Mouse (Mus musculus) liver, embryonic 11.5 days (tissue): ENCODE measurements around the gene 4931408C20Rik. TPM values are rescaled to one million over a fixed set of nuclear protein-coding genes. Genes with fewer than 3 reads are reported as not detected.

ENCODE experiments used
- ATAC-seq: fragments of 200-750 bp; cut with Nextera tagmentation; replicated peaks from 2 replicates; pipeline ENCODE4 v1.8.0; 2017; ENCODE audit warnings: moderate number of reproducible peaks, mild to moderate bottlenecking, moderate TSS enrichment, moderate library complexity; ENCODE audit not compliant: low FRiP score
- DNase-seq: peaks from one replicate; pipeline ENCODE4 v3.0.0-alpha.2; 2017; ENCODE audit warnings: low spot score
- H3K27ac ChIP-seq: fragments of 300-500 bp; sonication (generic); 2 replicates; pipeline ENCODE4 v1.5.1; 2014; ENCODE audit warnings: mild to moderate bottlenecking, low read depth, low read length, control low read depth
- H3K27me3 ChIP-seq: fragments of 300-500 bp; sonication (generic); replicated peaks from 2 replicates; pipeline ENCODE4 v1.6.1; 2014; ENCODE audit warnings: low read length, mixed read lengths; ENCODE audit not compliant: control insufficient read depth, insufficient read depth
- H3K36me3 ChIP-seq: fragments of 300-500 bp; sonication (generic); 2 replicates; pipeline ENCODE4 v1.6.1; 2014; ENCODE audit warnings: mild to moderate bottlenecking, low read length, moderate library complexity, mixed read lengths; ENCODE audit not compliant: control insufficient read depth, insufficient read depth
- H3K4me1 ChIP-seq: fragments of 300-500 bp; sonication (generic); replicated peaks from 2 replicates; pipeline ENCODE4 v1.6.1; 2014; ENCODE audit warnings: low read length, mixed read lengths; ENCODE audit not compliant: control insufficient read depth, insufficient read depth
- H3K4me2 ChIP-seq: fragments of 300-500 bp; sonication (generic); 2 replicates; pipeline ENCODE4 v1.6.1; 2014; ENCODE audit warnings: mild to moderate bottlenecking, control low read depth, moderate library complexity
- H3K4me3 ChIP-seq: fragments of 300-500 bp; sonication (generic); 2 replicates; pipeline ENCODE4 v1.5.1; 2014; ENCODE audit warnings: low read depth, low read length, control low read depth
- H3K9ac ChIP-seq: fragments of 300-500 bp; sonication (generic); 2 replicates; pipeline ENCODE4 v1.6.1; 2014; ENCODE audit warnings: low read depth, low read length, control low read depth
- H3K9me3 ChIP-seq: fragments of 300-500 bp; sonication (generic); 2 replicates; pipeline ENCODE4 v1.6.1; 2016; ENCODE audit warnings: low read length, inconsistent platforms, mixed read lengths; ENCODE audit not compliant: control insufficient read depth
- WGBS: fragments of 180-500 bp; shearing (Covaris S2); extraction: QIAGEN DNeasy Blood & Tissue Kit; methylation state at CpG from one replicate; pipeline ENCODE4 v1.1.7; 2014; 5-methylcytosine and 5-hydroxymethylcytosine counted together
- polyA plus RNA-seq: library from polyadenylated mRNA; unstranded; fragments of >200 nt; fragmentation: Nextera tagmentation; extraction: Ambion mirVana; gene quantifications from 2 replicates; pipeline ENCODE4 v1.2.1, GENCODE M21; 2014

Gene 4931408C20Rik
- polyA plus RNA-seq, result not detected in 2 replicates

- H3K4me1 ChIP-seq, result no peaks in the 10 kb centered on the region
- H3K27ac ChIP-seq, result no peak within 1 kb of the TSS
- 32% methylated on average over 1 of the region's 1 CpGs for WGBS
- H3K4me2 ChIP-seq, result no peak within 1 kb of the TSS
- peak; percentile 78 for ATAC-seq
- H3K27me3 ChIP-seq, result no peaks in the 10 kb centered on the region
- H3K4me3 ChIP-seq, result no peak within 1 kb of the TSS
- H3K9ac ChIP-seq, result no peak within 1 kb of the TSS
- no peaks in the 10 kb centered on the region for H3K36me3 ChIP-seq
- H3K9me3 ChIP-seq, result 0 out of 2 replicates have a peak, but pooled peaks cover 3% of the 10 kb centered on the region
- DNase-seq, result peak; percentile 36
Measured at GRCm38 (mm10) chr1:26686842-26687760, at the start of gene 4931408C20Rik. TSS of gene 4931408C20Rik (minus strand) at chr1:26687460.

DNA sequence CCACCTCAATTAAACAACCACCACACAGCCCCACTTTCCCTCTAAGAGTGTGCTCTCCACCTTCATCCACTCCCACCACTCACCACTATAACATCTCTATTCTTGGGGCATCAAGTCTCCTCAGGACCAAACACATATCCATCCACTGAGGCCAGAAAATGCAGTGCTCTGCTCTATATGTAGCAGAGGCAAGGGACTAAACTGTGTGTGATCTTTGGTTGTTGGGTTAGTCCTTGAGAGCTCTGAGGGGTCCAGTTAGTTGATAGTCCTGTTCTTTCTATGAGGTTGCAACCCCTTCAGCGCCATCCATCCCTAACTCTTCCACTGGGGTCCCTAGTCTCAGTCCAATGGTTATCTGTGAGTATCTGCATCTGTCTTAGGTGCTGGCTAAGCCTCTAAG, 666 bp upstream of the 4931408C20Rik start:
- H3K4me3 ChIP-seq, result no peak overlapping the region
- H3K27ac ChIP-seq, result no peak overlapping the region
- no peaks in the 10 kb centered on the region for H3K36me3 ChIP-seq
- 59% methylated on average over 1 of the region's 1 CpGs for WGBS
- 0 out of 2 replicates have a peak, but pooled peaks cover 3% of the 10 kb centered on the region for H3K9me3 ChIP-seq
- H3K27me3 ChIP-seq, result no peaks in the 10 kb centered on the region
- no peaks in the 10 kb centered on the region for H3K4me1 ChIP-seq
- peak; percentile 61 for ATAC-seq
- no peak overlapping the region for H3K4me2 ChIP-seq
- peak; percentile 34 for DNase-seq
- no peak overlapping the region for H3K9ac ChIP-seq

GRCm38 (mm10) chr1:26685952-26686693, 1.1 kb downstream of the 4931408C20Rik start:
- no peak for DNase-seq
- H3K4me1 ChIP-seq, result no peaks in the 10 kb centered on the region
- no peak overlapping the region for H3K4me3 ChIP-seq
- no peak overlapping the region for H3K27ac ChIP-seq
- no peaks in the 10 kb centered on the region for H3K36me3 ChIP-seq
- no peaks in the 10 kb centered on the region for H3K27me3 ChIP-seq
- H3K4me2 ChIP-seq, result no peak overlapping the region
- H3K9me3 ChIP-seq, result 0 out of 2 replicates have a peak, but pooled peaks cover 3% of the 10 kb centered on the region
- no peak; the same call in 1 of the 2 replicates for ATAC-seq
- H3K9ac ChIP-seq, result no peak overlapping the region

DNA sequence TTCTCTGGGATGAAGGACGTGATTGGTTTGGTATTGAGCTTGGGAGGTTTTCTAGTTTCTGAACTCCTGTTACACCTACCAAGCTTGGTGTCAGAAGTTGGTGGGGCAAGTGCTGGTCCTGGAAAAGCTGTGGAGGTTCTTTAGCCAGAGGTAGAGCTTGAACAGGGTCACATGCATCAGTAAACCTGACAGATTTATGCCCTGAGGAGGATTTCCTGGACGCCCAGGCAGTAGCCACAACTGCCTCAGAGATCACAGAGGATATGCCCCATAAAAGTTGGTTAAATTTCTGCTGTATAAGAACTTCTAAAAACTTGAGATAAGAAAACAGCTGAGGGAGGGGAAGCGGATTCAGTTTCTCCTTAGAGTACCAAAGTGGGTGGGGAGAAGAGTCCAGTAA, 1.9 kb downstream of the 4931408C20Rik start:
- Histone ChIP-seq H3K4me3 (no peak overlapping the region), H3K4me2 (no peak overlapping the region), H3K27me3 (no peaks in the 10 kb centered on the region), H3K9me3 (0 out of 2 replicates have a peak, but pooled peaks cover 3% of the 10 kb centered on the region), H3K9ac (no peak overlapping the region), H3K4me1 (no peaks in the 10 kb centered on the region), H3K36me3 (no peaks in the 10 kb centered on the region), H3K27ac (no peak overlapping the region)
- ATAC-seq, result no peak
- DNase-seq, result no peak
- WGBS, result 61% methylated on average over 3 of the region's 3 CpGs

DNA sequence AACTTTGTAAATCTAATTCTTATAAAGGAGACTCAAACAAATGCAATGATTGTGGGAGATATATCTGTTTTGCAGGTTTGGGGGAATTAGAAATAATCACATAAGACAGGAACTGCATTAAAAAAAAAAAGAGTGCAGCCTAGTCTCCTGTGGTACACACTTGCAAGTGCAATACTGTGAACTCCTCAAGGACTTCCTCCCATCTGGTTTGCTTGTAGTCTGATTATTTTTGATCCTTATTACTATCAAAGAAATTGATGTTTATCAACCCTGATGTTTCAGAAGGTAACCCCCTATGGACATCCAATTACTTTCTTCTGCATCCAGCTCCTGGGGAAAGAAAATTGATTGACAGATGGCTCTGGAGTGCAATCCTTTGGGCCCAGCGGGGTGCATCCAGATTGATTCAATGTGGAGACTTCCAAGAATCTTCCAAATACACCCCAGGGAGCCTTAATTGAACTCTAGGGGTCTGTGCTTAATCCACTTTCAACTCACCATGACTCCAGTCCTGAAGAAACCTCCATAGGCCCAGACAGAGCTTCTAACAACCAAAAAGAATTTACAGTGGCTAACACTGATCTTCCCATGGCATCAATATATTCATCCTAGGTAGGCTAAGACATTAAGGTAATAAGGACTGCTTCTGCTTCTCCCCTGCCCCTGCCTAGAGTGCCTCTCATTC, 37.4 kb downstream of the 4931408C20Rik start:
- DNase-seq, result no peak
- no peak for ATAC-seq
- no peak overlapping the region for H3K9ac ChIP-seq
- H3K27ac ChIP-seq, result no peak overlapping the region
- H3K36me3 ChIP-seq, result no peaks in the 10 kb centered on the region
- no peak overlapping the region for H3K4me3 ChIP-seq
- H3K4me1 ChIP-seq, result no peaks in the 10 kb centered on the region
- no peaks in the 10 kb centered on the region for H3K27me3 ChIP-seq
- H3K4me2 ChIP-seq, result no peak overlapping the region
- no peaks in the 10 kb centered on the region for H3K9me3 ChIP-seq
- 64% methylated on average over 1 of the region's 1 CpGs for WGBS

DNA sequence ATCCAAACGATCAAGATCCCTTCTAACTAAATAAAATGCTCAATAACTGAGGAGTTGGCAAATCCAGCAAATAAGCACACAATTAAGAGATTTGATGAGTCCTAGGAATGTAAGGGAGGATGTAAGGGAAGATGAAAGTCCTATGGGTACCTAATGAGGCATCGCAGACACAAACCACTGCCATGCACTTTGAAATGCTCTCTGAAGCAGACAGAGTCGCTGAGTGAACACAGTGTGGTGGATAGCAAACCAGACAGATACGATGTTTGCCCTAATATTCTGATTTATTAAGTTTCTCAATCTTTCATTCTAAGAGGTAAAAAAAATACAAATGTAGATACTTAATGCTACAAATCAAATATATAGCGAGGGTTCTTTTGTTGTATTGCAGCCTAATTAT, 51.2 kb downstream of the 4931408C20Rik start:
- H3K36me3 ChIP-seq, result no peaks in the 10 kb centered on the region
- H3K27ac ChIP-seq, result no peak overlapping the region
- DNase-seq, result no peak
- no peak overlapping the region for H3K4me2 ChIP-seq
- H3K9ac ChIP-seq, result no peak overlapping the region
- H3K4me1 ChIP-seq, result no peaks in the 10 kb centered on the region
- H3K9me3 ChIP-seq, result no peaks in the 10 kb centered on the region
- no peak for ATAC-seq
- no peaks in the 10 kb centered on the region for H3K27me3 ChIP-seq
- H3K4me3 ChIP-seq, result no peak overlapping the region
- WGBS, result 79% methylated on average over 5 of the region's 5 CpGs
